8 mouse cellular contexts compared by ENCODE assay signal in the genomic region with DNA sequence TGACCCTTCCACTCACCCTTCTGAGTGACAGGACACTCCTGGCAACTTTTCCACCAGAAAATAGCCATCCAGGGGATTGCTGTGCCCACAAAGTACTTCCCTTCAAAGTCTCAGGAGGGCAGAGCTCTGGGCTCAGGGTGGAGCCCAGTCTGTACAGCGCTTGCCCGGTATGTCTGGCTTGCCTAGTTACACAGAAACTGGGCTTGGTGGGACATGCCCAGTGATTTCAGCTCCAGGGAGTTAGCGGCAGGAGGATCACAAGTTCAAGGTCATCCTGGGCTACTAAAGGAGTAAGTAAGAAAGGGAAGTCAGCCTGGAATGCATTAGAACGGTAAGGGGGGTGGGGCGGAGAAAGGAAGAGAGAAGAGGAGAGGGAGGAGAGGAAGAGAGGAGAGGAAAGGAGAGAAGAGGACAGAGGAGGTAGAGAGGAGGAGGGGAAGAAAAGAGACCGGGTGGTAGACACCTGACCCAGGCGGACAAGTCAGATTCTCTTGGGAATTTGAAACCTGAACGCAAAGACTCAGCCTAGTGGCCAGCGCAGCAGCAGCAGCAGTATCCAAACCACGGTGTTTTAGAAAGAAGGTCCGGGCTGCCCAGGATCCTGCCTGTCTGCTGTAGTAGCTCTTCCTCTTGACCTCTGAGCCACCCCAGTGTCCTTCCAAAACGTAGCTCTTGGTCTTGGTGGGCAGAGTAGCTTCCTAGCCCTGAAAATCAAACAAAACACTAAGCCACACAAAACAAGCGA. TPM values are rescaled to one million over a fixed set of nuclear protein-coding genes. Genes with fewer than 3 reads are reported as not detected.
DNase-seq lines count a peak whose midpoint lies in the region; ATAC-seq lines count a peak whose summit lies in the region.

No protein-coding gene starts in this region.

- H3K27ac ChIP-seq in heart, embryonic 11.5 days (ENCODE audit: low read depth, low read length), result peak overlapping the region; percentile 65
- H3K27ac ChIP-seq in kidney, embryonic 16.5 days (ENCODE audit: low read length), result peak overlapping the region; percentile 94
- H3K27ac ChIP-seq in forebrain, embryonic 16.5 days (ENCODE audit: low read length), result no peak overlapping the region

- H3K36me3 ChIP-seq in heart, embryonic 11.5 days (ENCODE audit: control insufficient read depth, insufficient read depth, low read length), result no peaks in the 10 kb centered on the region
- no peaks in the 10 kb centered on the region for H3K36me3 ChIP-seq in kidney, embryonic 16.5 days (ENCODE audit: insufficient read depth, low read length)
- no peaks in the 10 kb centered on the region for H3K36me3 ChIP-seq in forebrain, embryonic 16.5 days (ENCODE audit: control insufficient read depth, insufficient read depth)

- H3K27me3 ChIP-seq in heart, embryonic 11.5 days (ENCODE audit: control insufficient read depth, insufficient read depth, low read length), result no peaks in the 10 kb centered on the region
- no peaks in the 10 kb centered on the region for H3K27me3 ChIP-seq in kidney, embryonic 16.5 days (ENCODE audit: insufficient read depth, low read length)
- H3K27me3 ChIP-seq in forebrain, embryonic 16.5 days (replicated peaks; ENCODE audit: control insufficient read depth, insufficient read depth, low read length), result no peaks in the 10 kb centered on the region

- peak; percentile 22 for DNase-seq in CD4-positive helper T cell, adult 2 months (ENCODE audit: low read depth, low spot score)
- DNase-seq in ZHBTc4 (ENCODE audit: low read depth, low spot score), result peak; percentile 91
- DNase-seq in lung, postnatal 36 days, result peak; percentile 64
- peak; percentile 60 for DNase-seq in urinary bladder, postnatal 14 days (ENCODE audit: low spot score)
- DNase-seq in spleen, postnatal 4 days (ENCODE audit: low spot score in 2 of 2), result no peak

- peak overlapping the region; percentile 18 for H3K4me3 ChIP-seq in heart, embryonic 11.5 days (ENCODE audit: low read depth, low read length)
- H3K4me3 ChIP-seq in kidney, embryonic 16.5 days (ENCODE audit: low read length), result peak overlapping the region; percentile 44
- no peak overlapping the region for H3K4me3 ChIP-seq in forebrain, embryonic 16.5 days (replicated peaks; ENCODE audit: low read length)

- WGBS in heart, embryonic 11.5 days (ENCODE audit: insufficient replicate concordance), result 20% methylated on average over 13 of the region's 13 CpGs
- WGBS in kidney, embryonic 16.5 days, result 6% methylated on average over 13 of the region's 13 CpGs
- WGBS in forebrain, embryonic 16.5 days, result 31% methylated on average over 13 of the region's 13 CpGs

- peak overlapping the region; percentile 56 for H3K9ac ChIP-seq in heart, embryonic 11.5 days (ENCODE audit: low read depth, low read length)
- peak overlapping the region; percentile 69 for H3K9ac ChIP-seq in kidney, embryonic 16.5 days (replicated peaks; ENCODE audit: low read length)
- H3K9ac ChIP-seq in forebrain, embryonic 16.5 days (replicated peaks; ENCODE audit: low read depth, low read length), result no peak overlapping the region

- no peaks in the 10 kb centered on the region for H3K9me3 ChIP-seq in heart, embryonic 11.5 days (replicated peaks; ENCODE audit: control insufficient read depth, low read length)
- H3K9me3 ChIP-seq in kidney, embryonic 16.5 days (ENCODE audit: low read length), result no peaks in the 10 kb centered on the region
- no peaks in the 10 kb centered on the region for H3K9me3 ChIP-seq in forebrain, embryonic 16.5 days (ENCODE audit: control insufficient read depth, low read length)

- peaks cover 21% of the 10 kb centered on the region for H3K4me1 ChIP-seq in heart, embryonic 11.5 days (ENCODE audit: control insufficient read depth, insufficient read depth, low read length)
- peaks cover 57% of the 10 kb centered on the region for H3K4me1 ChIP-seq in kidney, embryonic 16.5 days (ENCODE audit: insufficient read depth, low read length)
- no peaks in the 10 kb centered on the region for H3K4me1 ChIP-seq in forebrain, embryonic 16.5 days (replicated peaks; ENCODE audit: control insufficient read depth, insufficient read depth, low read length)

- ATAC-seq in heart, embryonic 11.5 days (replicated peaks; ENCODE audit: insufficient number of reproducible peaks, low FRiP score, low TSS enrichment), result no peak
- peak; percentile 69 for ATAC-seq in kidney, embryonic 16.5 days (ENCODE audit: low FRiP score, low TSS enrichment)
- ATAC-seq in forebrain, embryonic 16.5 days, result no peak

- peak overlapping the region; percentile 60 for H3K4me2 ChIP-seq in heart, embryonic 11.5 days
- H3K4me2 ChIP-seq in kidney, embryonic 16.5 days (replicated peaks; ENCODE audit: low read depth, low read length), result peak overlapping the region; percentile 54
- no peak overlapping the region for H3K4me2 ChIP-seq in forebrain, embryonic 16.5 days (ENCODE audit: low read length)

RNA-seq across cellular contexts. Expression of a gene that starts 28.9 kb away (rescaled TPM):
- 312 and 348 TPM in 2 replicates for polyA plus RNA-seq in heart, embryonic 11.5 days (2014; fragmentation: Nextera tagmentation; extraction: Ambion mirVana)
- 195 and 234 TPM in 2 replicates for polyA plus RNA-seq in kidney, embryonic 16.5 days (2015; fragmentation: Nextera tagmentation; extraction: Ambion mirVana)
- polyA plus RNA-seq in forebrain, embryonic 16.5 days (2015; fragmentation: Nextera tagmentation; extraction: Ambion mirVana), result 256 and 326 TPM in 2 replicates

RNA-seq across cellular contexts. Expression of a gene that starts 59.1 kb away (rescaled TPM):
- 15.2 and 16.7 TPM in 2 replicates for polyA plus RNA-seq in heart, embryonic 11.5 days (2014; fragmentation: Nextera tagmentation; extraction: Ambion mirVana)
- polyA plus RNA-seq in kidney, embryonic 16.5 days (2015; fragmentation: Nextera tagmentation; extraction: Ambion mirVana), result 22.0 and 28.4 TPM in 2 replicates
- polyA plus RNA-seq in forebrain, embryonic 16.5 days (2015; fragmentation: Nextera tagmentation; extraction: Ambion mirVana), result 34.2 and 36.0 TPM in 2 replicates

Comparison
In these comparisons a context has a peak if more than half of its experiments do, and no peak if none do; other contexts are left out.
1. DNase-seq: peak in CD4-positive helper T cell, adult 2 months (single experiment), ZHBTc4 (single experiment), lung, postnatal 36 days (single experiment) and urinary bladder, postnatal 14 days (single experiment); none in spleen, postnatal 4 days (0 of 2).